Mouse (Mus musculus): ENCODE results near the gene Chil5.

DNA sequence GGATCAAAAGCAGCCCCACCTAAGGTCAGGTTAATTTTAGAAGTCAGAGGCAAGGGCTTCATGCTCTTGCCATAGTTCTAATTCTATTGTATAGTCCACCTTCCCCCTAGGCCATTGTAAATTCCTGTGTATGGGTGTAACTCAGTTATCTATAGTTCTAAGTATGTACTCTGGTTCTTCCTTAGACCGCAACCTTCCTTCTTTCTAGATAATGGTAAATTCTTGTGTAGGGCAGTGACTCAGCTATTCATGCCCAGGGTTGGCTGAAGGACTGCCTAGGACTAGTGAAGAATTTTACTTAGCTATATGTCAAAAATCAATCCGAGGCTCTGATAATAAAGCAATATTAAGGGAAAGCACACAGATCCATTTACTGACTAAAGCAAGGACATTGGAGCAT, 7.7 kb upstream of the Chil5 start:
- no peak for TF ChIP-seq POLR2A (IDR thresholded peaks at IDR 0.05; ENCODE audit: low read depth, low read length)
- TF ChIP-seq CTCF (IDR thresholded peaks at IDR 0.05; ENCODE audit: borderline replicate concordance, insufficient read depth, low read length): no peak
